Mouse (Mus musculus) fat pad, adult 2 months (tissue): ENCODE measurements around the gene C1s1.
"Not testable (repeated sequence)": the region's sequence is repeated elsewhere in the genome, so short reads cannot be mapped to it uniquely, and the experiment has no call there.

Experiments
- DNase-seq: peaks from one replicate; pipeline ENCODE4 v3.0.0-alpha.2; 2011; ENCODE audit warnings: low read depth, low spot score; ENCODE audit errors: extremely low read depth

Gene C1s1

DNA sequence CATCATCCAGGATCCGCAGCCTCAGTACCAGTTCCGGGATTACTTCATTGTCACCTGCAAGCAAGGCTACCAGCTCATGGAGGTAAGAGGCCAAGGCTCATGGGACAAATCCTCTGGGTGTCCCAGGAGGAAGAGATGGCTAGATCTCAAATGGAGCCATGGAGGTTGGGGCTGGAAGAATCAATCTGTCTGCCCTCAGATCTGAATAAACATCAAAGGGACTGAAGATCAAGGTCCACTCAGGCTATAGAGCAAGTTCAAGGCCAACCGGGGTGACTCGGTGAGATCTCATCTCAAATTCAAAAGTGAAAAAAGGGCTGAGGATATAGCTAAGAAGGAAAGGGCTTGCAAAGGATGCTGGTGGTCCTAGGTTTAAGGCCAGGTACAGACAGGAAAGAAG lies 24.4 kb downstream of the C1s1 start:
- not testable (repeated sequence) for DNase-seq

DNA sequence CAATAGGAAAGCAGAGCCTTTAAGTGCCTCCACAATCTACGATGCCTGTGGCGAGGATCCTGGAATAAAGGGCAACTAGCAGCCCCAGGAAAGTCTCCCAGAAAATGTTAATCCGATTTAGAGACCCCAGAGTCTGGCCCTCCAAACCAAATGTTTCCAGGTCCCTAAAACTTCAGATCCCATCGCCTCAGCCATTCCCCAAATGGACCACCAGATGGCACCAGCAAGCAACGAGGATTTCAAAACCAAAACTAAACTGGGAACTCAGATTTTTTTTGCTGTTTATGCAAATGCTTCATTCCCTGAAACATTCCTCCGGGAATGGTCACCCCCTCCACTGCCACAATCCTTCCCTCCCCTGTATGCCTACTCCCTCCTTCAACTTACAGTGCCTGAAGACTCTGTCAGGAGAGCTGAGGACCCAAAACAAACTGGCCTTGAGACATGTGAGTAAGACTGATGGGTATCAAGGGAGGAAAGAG lies 29.8 kb downstream of the C1s1 start, which contains the start of gene C1ra:
C1ra (plus strand) TSS at position 51 of the 482 bp plus-strand sequence.
- DNase-seq, result no peak

DNA sequence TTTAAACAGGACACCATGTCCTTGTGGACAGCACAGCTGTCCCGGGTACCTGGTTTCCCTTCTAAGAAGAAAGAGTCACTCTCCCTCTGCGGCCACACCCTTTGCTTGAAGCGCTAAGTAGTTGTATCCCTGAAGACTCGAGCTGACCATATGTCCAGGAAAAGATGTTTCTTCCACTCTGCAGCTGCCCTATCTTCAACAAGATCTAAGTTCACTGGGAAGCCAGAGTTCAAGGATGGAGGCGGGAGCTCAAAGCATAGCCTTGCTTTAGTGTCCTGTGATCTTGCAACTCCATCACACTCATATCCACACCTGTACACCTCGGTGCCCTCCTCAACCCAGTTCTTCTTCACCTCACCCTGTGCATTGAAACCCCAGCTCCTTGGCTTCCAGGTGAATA lies 30.2 kb downstream of the C1s1 start:
- DNase-seq, result no peak

DNA sequence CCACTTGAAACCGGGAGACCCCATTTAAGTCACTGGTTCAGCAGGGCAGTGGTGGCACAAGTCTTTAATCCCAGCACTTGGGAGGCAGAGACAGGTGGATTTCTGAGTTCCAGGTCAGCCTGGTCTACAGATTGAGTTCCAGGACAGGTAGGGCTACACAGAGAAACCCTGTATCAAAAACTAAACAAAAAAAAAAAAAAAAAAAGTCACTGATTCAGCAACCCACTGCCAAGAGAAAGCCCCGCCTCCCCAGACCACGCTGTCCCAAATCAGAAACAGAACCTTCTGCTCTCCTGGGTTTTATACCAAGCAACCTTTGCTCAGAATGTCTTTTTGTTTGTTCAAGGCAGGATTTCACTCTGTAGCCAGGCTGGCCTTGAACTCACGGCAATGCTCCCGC lies 33.0 kb downstream of the C1s1 start:
- DNase-seq, result not testable (repeated sequence)

DNA sequence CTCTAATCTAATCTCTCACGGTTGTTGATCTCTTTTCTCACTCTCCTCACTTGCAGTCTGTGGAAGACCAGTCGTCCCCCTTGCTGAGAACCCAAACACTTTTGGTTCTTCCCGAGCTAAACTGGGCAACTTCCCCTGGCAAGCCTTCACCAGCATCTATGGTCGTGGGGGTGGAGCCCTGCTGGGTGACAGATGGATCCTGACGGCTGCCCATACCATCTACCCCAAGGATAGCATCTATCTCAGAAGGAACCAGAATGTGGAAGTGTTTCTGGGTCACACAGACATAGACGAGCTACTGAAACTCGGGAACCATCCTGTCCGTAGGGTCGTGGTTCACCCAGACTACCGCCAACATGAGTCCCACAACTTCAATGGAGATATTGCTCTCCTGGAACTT lies 33.9 kb downstream of the C1s1 start:
- DNase-seq, result no peak

DNA sequence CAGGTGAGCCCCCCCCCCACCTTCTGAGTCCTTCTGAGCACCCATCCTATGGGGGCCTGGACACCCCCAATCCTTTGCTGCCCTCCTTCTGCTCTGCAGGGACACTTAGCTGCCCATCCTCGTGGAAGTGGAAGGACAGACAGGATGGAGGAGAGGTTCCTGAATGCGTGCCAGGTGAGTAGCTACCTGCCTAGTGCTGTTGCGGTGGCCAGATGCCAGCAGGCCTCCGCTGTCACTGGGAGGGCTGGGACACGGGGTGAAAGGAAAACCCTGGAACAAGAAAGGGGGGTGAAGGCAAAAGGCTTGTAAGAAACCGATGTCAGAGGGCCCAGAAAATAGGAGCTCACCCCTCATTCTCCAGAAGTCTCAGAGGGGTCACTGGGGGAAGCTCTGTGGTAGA lies 35.2 kb downstream of the C1s1 start:
- DNase-seq, result no peak

DNA sequence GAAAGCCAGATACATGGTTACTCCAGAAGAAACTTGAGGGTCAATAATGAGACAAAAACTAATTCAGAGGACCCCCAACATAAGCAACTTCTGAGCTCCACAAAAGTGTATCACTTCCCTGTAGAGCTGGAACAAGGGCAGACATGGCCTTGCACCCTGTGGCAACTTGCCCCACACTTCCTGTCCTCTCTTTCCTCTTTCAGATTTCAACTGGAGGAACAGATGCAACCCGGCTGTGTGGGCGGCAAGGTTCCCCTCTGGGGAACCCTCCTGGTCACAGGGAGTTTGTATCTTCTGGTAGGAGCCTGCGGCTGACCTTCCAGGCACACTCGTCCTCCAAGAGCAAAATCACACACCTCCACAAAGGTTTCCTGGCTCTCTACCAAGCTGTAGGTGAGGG lies 37.1 kb downstream of the C1s1 start:
- no peak for DNase-seq

DNA sequence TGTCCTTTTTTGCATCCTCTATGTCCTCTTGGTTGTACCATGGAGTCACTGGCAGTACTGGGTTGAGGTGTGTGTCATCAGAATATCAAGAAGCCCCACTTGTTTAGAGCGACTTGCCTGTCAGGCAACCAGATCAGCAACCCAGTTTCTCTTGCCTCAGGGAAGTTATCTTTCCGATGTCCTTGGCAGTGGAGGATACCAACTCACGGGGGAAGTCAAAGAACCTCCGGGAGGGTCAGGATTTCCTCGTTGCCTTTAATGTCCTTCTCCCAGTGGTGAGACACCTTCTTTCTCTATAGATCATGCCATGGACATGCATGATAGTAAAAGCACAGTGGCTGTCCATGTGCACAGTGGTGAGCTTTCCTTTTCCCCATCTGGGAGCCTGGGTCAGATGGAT lies 40.1 kb downstream of the C1s1 start:
- no peak for DNase-seq

DNA sequence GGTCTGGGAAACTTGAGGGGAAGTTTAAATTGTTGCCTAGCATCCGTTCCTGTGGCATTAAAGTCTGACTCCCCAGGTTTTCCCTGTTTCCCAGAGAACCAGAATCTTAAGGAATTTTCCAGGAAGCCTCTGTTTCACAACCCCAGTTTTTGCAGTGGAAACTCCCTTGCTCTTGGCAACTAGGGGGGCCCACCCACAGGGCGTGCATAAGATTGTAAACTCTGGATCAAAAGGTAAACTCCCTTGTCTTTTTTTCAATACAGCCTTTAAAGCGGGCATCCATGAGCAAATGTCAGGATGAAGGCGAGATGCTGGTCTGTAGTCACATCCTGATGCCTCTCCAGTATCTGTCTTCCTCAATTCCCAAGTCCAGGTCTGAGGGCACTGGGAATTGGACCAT lies 40.7 kb downstream of the C1s1 start:
- no peak for DNase-seq

DNA sequence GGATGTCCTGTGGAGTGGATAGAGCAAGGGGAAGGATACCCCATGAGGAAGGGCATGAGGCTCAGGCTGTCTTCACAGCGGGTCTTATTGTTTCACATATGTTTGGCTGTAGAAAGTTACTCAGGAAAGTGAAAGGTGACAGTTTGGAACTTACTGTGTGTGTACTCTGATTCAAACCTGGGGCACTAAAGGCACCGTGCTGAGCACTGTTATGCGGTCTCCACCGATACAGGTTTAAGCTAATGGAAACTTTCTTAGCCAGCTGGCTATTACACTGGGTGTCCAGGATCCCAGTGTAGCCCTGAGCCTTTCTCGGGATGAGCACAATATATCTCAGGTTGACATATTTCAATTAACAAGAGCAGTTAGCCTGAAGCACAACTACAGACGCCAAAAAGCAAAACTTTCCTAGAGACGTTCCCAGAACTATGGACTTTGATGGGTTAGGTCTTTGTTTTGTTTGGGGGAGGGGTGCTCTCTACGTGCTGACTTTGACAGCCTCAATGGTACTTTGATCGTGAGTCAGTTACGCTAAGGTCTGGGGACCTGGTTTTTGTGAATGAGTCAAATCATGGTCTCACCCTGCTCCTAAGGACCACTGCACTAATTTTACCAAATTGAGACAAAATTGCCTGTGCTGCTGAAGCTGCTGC lies 42.1 kb downstream of the C1s1 start:
- DNase-seq, result no peak

DNA sequence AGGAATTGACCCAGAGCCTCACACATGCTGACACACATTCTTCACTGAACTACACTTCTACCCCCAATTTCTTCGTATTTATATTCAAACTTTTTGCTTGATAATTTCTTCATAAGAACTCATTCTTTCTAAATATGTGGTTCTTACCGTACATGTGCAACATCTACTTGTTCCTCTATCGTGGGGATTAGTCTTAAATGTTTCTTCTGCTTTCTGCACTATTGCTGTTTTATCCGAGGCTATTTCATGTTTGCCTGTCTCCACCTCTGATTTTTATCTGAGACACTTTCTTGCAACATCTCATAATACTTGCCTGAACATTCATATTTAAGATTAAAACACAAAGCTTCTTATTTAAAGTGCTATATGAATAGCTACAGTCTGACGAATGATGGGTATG lies 46.1 kb downstream of the C1s1 start:
- DNase-seq, result no peak

DNA sequence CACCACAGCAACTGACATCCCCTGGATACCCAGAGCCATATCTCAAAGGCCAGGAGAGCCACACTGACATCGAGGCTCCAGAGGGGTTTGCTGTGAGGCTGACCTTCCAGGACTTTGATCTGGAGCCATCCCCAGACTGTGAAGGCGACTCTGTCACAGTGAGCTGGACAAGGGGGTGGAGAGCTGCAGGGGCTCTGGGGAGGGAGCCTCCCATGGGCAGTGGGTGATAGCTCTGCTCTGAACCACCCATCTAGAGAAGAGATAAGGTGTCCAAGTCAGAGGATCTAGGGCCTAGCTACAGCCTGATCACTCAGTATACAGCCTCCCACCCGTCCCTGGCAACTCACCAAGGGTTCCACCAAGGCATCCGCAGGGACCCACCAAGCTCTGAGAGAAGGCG lies 48.3 kb downstream of the C1s1 start:
- no peak for DNase-seq

DNA sequence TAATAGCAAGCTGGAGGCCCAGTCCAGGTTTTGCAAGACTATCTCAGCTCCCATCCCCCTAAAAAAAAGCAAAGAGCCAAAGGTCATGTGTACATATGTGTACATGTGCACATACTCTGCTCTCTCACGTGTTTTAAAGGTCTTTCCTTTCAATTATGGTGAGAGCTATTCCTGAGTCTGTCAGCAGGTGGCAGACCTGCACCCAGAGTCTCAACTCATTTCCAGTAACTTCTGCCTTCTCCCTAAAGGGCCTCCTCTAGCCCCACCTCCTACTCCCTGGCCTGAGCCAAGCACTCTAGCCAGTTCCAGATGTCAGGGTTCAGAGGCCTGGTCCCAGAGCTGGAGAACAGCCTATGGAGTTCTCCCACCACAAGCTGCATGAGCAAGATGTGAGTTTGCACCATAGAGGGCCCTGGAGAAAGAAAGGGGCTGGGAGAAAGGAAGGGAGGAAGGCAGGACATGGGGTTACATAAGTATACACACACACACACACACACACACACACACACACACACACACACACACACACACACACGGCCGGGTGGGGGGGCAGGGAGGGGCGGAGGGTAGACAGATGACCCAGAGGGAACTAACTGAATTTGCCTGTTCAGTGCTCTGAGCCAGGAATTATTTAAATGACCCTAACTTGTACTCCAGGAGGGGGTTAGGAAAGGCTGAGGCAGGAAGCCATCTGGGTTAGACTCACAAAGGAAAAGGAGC lies 49.2 kb downstream of the C1s1 start, which contains the start of gene C1rl:
C1rl (plus strand) TSS at position 272 of the 720 bp plus-strand sequence.
- DNase-seq, result no peak

DNA sequence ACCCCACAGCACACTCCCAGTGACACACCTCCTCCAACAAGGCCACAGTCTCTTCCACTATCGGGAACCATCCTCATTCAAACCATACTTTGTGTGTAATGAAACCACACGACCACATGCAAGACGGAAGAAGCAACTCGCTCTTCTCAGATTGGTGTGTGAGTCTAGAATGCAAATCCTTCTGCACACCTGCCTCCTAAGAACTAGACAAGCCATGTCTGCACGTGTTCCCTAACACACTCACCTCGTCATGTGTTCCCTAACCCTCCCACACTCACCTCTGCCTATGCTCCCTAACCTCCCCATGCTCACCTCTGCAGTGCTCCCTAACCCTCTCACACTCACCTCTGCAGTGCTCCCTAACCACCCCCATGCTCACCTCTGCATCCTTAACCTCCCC lies 50.7 kb downstream of the C1s1 start:
- no peak for DNase-seq

DNA sequence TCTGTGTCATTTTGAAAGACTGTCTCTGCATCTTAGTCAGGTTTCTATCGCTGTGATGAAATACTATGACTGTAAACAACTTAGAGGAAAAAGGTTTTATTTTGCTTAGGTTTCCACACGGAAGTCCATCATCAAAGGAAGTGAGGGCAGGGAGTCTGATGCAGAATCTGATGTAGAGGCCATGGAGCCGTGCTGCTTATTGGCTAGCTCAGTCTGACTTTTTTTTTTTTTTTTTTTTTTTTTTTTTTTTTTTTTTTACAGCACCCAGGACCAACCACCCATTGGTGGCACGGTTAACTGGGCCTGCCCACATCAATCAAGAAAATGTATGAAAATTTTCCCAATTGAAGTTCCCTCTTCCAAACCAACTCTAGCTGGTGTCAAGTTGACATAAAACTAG lies 53.2 kb downstream of the C1s1 start:
- DNase-seq, result no peak

DNA sequence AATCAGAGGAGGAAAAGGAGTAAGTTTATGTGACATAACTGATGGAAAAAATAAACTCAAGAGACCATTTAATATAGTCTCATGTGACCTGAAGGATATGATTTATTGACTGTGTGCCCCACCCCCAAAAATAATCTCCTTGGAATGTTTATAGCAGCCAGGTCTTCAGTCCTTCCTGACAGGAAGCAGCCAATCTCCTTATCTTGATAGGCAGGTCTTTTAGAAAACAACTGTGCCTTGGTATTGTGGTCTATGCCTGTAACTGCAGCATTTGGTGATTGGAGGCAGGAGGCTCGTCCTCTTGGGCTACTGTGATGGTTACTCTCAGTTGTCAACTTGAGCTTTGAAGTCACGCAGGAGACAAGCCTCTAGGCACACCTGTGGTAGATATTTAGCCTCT lies 54.6 kb downstream of the C1s1 start:
- DNase-seq, result no peak

DNA sequence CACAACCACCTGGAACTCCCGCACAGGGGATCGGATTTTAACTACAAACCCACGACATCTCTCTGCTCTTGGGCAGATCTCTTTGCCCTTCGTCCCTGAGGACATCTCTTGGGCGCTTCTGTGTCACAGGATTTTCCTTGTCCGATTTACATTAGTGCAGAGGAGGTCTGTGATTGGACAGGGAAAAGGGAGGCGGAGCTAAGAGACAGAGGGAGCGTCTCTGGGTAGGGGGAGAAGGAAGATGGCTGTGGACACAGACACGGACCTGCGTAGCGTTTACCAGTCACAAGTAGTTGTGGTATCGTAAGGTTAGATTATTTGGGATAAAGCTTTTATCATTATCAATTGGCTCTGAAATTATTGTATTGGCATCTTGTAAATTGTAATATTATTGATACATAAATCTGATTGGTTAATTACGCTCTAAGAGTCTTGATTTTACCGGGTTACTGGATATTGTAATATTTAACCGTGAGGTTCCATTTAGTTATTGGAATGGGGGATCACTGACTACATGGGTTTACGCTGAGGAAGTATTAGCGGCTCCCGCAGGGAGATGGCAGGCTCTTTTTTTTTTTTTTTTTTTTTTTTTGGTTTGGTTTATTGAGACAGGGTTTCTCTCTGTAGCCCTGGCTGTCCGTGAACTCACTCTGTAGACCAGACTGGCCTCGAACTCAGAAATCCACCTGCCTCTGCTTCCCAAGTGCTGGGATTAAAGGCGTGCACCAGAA lies 56.6 kb downstream of the C1s1 start:
- no peak for DNase-seq

DNA sequence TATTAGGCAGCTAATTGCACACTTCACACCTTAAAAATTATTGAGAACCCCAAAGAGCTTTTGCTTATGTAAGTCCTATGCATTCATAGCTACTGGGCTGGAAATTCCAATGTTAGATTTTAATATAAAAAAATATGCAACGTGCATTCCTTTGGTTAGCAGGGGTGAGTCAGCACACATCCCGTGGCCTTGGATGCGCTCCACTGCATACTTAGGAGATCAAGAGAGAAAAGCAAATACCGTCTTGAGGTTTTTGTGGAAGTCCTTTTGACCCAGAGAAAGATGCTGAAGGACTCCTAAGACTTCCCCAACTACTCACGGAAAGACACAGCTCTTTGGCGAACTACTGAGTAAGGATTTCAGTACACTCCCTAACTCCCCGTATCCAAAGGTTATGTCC lies 57.3 kb downstream of the C1s1 start:
- no peak for DNase-seq

DNA sequence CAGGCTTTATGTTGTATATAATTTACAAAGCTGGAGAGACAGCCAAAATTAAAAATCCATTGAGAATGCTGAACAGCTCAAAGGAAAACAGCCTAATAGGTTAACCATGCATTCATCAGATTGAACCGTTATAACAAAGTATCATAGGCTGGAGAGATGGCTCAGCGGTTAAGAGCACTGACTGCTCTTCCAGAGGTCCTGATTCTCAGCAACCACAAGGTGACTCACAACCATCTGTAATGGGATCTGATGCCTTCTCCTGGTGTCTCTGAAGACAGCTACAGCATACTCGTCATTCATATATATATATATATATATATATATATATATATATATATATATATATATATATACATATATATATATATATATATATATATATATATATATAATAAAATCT lies 58.3 kb downstream of the C1s1 start:
- DNase-seq, result not testable (repeated sequence)

DNA sequence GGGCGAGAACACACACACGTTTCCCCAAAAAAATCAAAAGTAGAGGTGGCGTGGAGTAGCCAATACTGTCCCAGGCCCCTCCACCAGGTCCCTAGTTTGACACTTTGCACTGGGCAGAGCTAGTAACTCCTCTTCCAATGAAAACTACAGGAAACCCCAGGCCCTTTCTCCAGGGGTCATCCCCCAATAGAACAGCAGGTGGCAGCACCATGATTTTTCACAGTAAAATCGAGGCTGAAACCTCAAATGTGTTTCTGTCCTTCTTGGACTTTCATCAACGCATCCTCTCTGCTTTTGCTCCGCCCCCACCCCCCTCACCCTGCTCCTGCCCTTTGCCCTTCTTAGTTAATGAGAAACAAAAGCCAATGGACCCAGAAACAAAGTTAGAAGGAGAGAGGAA lies 60.6 kb downstream of the C1s1 start:
- DNase-seq, result no peak
